Mouse (Mus musculus) myocyte (in vitro differentiated cells): Measurements from ENCODE around the gene Zdhhc15.
"Not testable (repeated sequence)": the region's sequence is repeated elsewhere in the genome, so short reads cannot be mapped to it uniquely, and the experiment has no call there.

Source experiments
- E2F4 ChIP-seq: IDR thresholded peaks from one replicate; pipeline ENCODE4 v1.6.1; 2011; ENCODE audit warnings: mild to moderate bottlenecking, control low read depth, moderate library complexity; ENCODE audit not compliant: insufficient read depth
- MAX ChIP-seq: IDR thresholded peaks from one replicate; pipeline ENCODE4 v1.6.1; 2011; ENCODE audit warnings: low read depth, mild to moderate bottlenecking, control low read depth
- MYOD1 ChIP-seq, 3 experiments: IDR thresholded peaks; one replicate each; pipeline ENCODE4 v1.6.1; 2011; ENCODE audit warnings: control low read depth in 2 of 3, low read depth in 2 of 3, mild to moderate bottlenecking in 2 of 3, moderate library complexity in 1 of 3; ENCODE audit not compliant: insufficient read length in 2 of 3, control insufficient read depth in 1 of 3
- MYOG ChIP-seq, 3 experiments: IDR thresholded peaks; one replicate each; pipeline ENCODE4 v1.6.1; 2011; ENCODE audit warnings: control low read depth in 2 of 3, low read depth in 2 of 3, mild to moderate bottlenecking in 2 of 3; ENCODE audit not compliant: insufficient read length in 2 of 3, control insufficient read depth in 1 of 3, insufficient read depth in 1 of 3
- POLR2A ChIP-seq: IDR thresholded peaks from one replicate; pipeline ENCODE4 v1.6.1; 2011; ENCODE audit warnings: low read depth, mild to moderate bottlenecking, control low read depth, moderate library complexity; ENCODE audit not compliant: insufficient read length
- REST ChIP-seq: IDR thresholded peaks from one replicate; pipeline ENCODE4 v1.6.1; 2011; ENCODE audit warnings: mild to moderate bottlenecking, control low read depth, moderate library complexity; ENCODE audit not compliant: insufficient read depth, insufficient read length
- SRF ChIP-seq: IDR thresholded peaks from one replicate; pipeline ENCODE4 v1.6.1; 2011; ENCODE audit warnings: low read depth; ENCODE audit not compliant: control insufficient read depth, insufficient read length
- TCF12 ChIP-seq: IDR thresholded peaks from one replicate; pipeline ENCODE4 v1.6.1; 2011; ENCODE audit warnings: mild to moderate bottlenecking, control low read depth; ENCODE audit not compliant: poor library complexity, insufficient read depth, severe bottlenecking
- USF1 ChIP-seq: IDR thresholded peaks from one replicate; pipeline ENCODE4 v1.6.1; 2011; ENCODE audit warnings: low read depth, mild to moderate bottlenecking, control low read depth, moderate library complexity

DNA sequence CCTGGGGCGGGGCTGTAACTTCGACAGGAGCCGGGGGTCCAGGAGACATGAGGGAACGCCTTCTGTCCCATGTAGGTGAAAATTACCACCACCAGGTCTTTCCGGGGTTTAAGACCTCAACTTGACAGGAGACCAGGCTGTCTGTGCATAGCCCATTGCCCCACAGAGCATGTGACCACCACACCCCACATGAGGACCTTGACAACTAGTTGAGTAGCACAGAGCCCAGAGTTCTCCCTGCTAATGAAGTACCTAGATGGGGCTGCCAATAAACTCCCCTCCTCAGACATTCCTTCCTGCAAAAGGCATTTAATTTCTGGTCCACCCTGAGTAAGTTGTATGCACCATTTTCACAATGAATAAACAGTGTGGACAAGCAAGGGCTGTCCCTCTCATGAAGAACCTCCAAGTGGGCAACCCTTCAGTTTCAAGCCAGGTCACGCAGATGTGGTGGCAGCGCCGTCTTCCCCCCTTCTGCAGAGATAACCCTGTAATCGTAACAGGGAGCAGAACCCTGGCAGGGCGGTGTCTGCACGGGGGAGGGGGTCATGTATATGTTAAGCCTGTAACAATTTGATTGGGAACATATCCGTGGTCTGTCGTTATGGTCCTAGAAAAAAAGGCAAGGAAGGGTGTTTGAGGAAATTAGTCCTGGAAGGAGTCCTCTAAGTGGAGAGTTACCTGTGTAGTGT is 68.5 kb downstream of the Zdhhc15 start:
- TF ChIP-seq POLR2A; MAX; E2F4; REST; MYOD1 (IDR thresholded peaks at IDR 0.05; ENCODE audit: control insufficient read depth in 1 of 3, insufficient read length in 2 of 3, low read depth in 2 of 3); USF1; TCF12; SRF; MYOG (IDR thresholded peaks at IDR 0.05; ENCODE audit: control insufficient read depth in 1 of 3, insufficient read depth in 1 of 3, insufficient read length in 2 of 3, low read depth in 2 of 3): not testable (repeated sequence)
